Mouse (Mus musculus): Measurements from ENCODE around the gene Gm4301. TPM values are rescaled to one million over a fixed set of nuclear protein-coding genes. Genes with fewer than 3 reads are reported as not detected.

The Gm4301 gene
- not detected for polyA plus RNA-seq (2017; shearing (Covaris generic))

GRCm38 (mm10) chr10:100335376-100335775 lies at the start of gene Gm4301:
Gm4301 (plus strand) TSS chr10:100335676.

GRCm38 (mm10) chr10:100340536-100340935 lies 5.1 kb downstream of the Gm4301 start, which contains the start of gene Gm4302:
Gm4302 (plus strand) TSS chr10:100340836.

GRCm38 (mm10) chr10:100345672-100346071 lies 10.2 kb downstream of the Gm4301 start, which contains the start of gene Gm4303:
Gm4303 (plus strand) TSS chr10:100345972.

GRCm38 (mm10) chr10:100350793-100351192 lies 15.3 kb downstream of the Gm4301 start, which contains the start of gene Gm4305:
Gm4305 (plus strand) TSS chr10:100351093.

GRCm38 (mm10) chr10:100361038-100361437 lies 25.6 kb downstream of the Gm4301 start, which contains the start of gene Gm4307:
Gm4307 (plus strand) TSS chr10:100361338.

GRCm38 (mm10) chr10:100382460-100382859 lies 47.0 kb downstream of the Gm4301 start, which contains the start of gene Gm4312:
Gm4312 (minus strand) TSS chr10:100382560.

Other genes with a start within 250 kb of the Gm4301 start
- not detected for gene Gm4302, start 5.2 kb downstream of the Gm4301 start, polyA plus RNA-seq (2017; shearing (Covaris generic))
- gene Gm4303, start 10.3 kb downstream of the Gm4301 start, polyA plus RNA-seq (2017; shearing (Covaris generic)) = not detected
- not detected for gene Gm4305, start 15.4 kb downstream of the Gm4301 start, polyA plus RNA-seq (2017; shearing (Covaris generic))
- not detected for gene Gm4307, start 25.7 kb downstream of the Gm4301 start, polyA plus RNA-seq (2017; shearing (Covaris generic))
- not detected for gene Gm4312, start 46.9 kb downstream of the Gm4301 start, polyA plus RNA-seq (2017; shearing (Covaris generic))
- 1.3 TPM for gene Tmtc3, start 151.7 kb downstream of the Gm4301 start, polyA plus RNA-seq (2017; shearing (Covaris generic))
- 3.8 TPM for gene Cep290, start 151.9 kb downstream of the Gm4301 start, polyA plus RNA-seq (2017; shearing (Covaris generic))